In genomic region chr17:69238810-69239373, GRCm38 (mm10) we compare ENCODE assay signal across 28 mouse cellular contexts.
DNase-seq lines count a peak whose midpoint lies in the region; ATAC-seq lines count a peak whose summit lies in the region.
"Had no signal": no experiment of that assay in that cellular context is flagged by ENCODE, and none has a peak within 500 bp of the region (broad histone marks: within the 10 kb centered on the region; RNA-seq: fewer than 3 reads in every experiment).

No protein-coding gene starts in this region.

- 0 out of 2 replicates have a peak, but pooled peaks have one; percentile 46 for ATAC-seq in hindbrain, embryonic 13.5 days (ENCODE audit: low FRiP score)
- ATAC-seq in hindbrain, embryonic 12.5 days (ENCODE audit: low FRiP score) = no peak
- 0 out of 2 replicates have a peak, but pooled peaks have one; percentile 27 for ATAC-seq in lung, embryonic 15.5 days (ENCODE audit: borderline replicate concordance, extremely low read depth, low FRiP score, low TSS enrichment)
- peak; percentile 45; the same call in 1 of the 2 replicates for ATAC-seq in neural tube, embryonic 13.5 days (ENCODE audit: low read depth)
- no peak; the same call in 1 of the 2 replicates for ATAC-seq in neural tube, embryonic 15.5 days (ENCODE audit: low FRiP score)
- peak; percentile 49; the same call in 1 of the 2 replicates for ATAC-seq in limb, embryonic 13.5 days (ENCODE audit: low FRiP score, low read depth)
- ATAC-seq: liver, embryonic 12.5 days; Patski had no signal

- WGBS in hindbrain, embryonic 13.5 days = 92% methylated on average over 4 of the region's 4 CpGs
- 95% methylated on average over 4 of the region's 4 CpGs for WGBS in hindbrain, embryonic 12.5 days
- 88% methylated on average over 4 of the region's 4 CpGs for WGBS in lung, embryonic 15.5 days
- 95% methylated on average over 4 of the region's 4 CpGs for WGBS in neural tube, embryonic 13.5 days
- WGBS in neural tube, embryonic 15.5 days = 81% methylated on average over 4 of the region's 4 CpGs
- WGBS in limb, embryonic 13.5 days = 90% methylated on average over 4 of the region's 4 CpGs

- H3K27me3 ChIP-seq in hindbrain, embryonic 13.5 days = no peaks in the 10 kb centered on the region
- H3K27me3 ChIP-seq in hindbrain, embryonic 12.5 days = 0 out of 2 replicates have a peak, but pooled peaks cover 3% of the 10 kb centered on the region
- no peaks in the 10 kb centered on the region for H3K27me3 ChIP-seq in lung, embryonic 15.5 days
- H3K27me3 ChIP-seq in neural tube, embryonic 13.5 days = no peaks in the 10 kb centered on the region
- no peaks in the 10 kb centered on the region for H3K27me3 ChIP-seq in neural tube, embryonic 15.5 days (replicated peaks)
- no peaks in the 10 kb centered on the region for H3K27me3 ChIP-seq in limb, embryonic 13.5 days
- H3K27me3 ChIP-seq: CH12.LX; heart, embryonic 12.5 days; liver, embryonic 12.5 days; Patski had no signal

- H3K9me3 ChIP-seq in hindbrain, embryonic 13.5 days = no peaks in the 10 kb centered on the region
- H3K9me3 ChIP-seq in hindbrain, embryonic 12.5 days (replicated peaks) = no peaks in the 10 kb centered on the region
- H3K9me3 ChIP-seq in lung, embryonic 15.5 days = no peaks in the 10 kb centered on the region
- no peaks in the 10 kb centered on the region for H3K9me3 ChIP-seq in neural tube, embryonic 13.5 days
- H3K9me3 ChIP-seq in neural tube, embryonic 15.5 days (replicated peaks) = no peaks in the 10 kb centered on the region
- no peaks in the 10 kb centered on the region for H3K9me3 ChIP-seq in limb, embryonic 13.5 days
- H3K9me3 ChIP-seq: heart, embryonic 12.5 days; liver, embryonic 12.5 days had no signal

- H3K36me3 ChIP-seq in hindbrain, embryonic 13.5 days = peaks cover 6% of the 10 kb centered on the region; the same call in 1 of the 2 replicates
- no peaks in the 10 kb centered on the region for H3K36me3 ChIP-seq in hindbrain, embryonic 12.5 days
- no peaks in the 10 kb centered on the region for H3K36me3 ChIP-seq in lung, embryonic 15.5 days
- no peaks in the 10 kb centered on the region for H3K36me3 ChIP-seq in neural tube, embryonic 13.5 days
- H3K36me3 ChIP-seq in neural tube, embryonic 15.5 days = peaks cover 7% of the 10 kb centered on the region; the same call in 1 of the 2 replicates
- H3K36me3 ChIP-seq in limb, embryonic 13.5 days = peaks cover 40% of the 10 kb centered on the region
- H3K36me3 ChIP-seq: G1E; liver, embryonic 12.5 days had no signal

- no peak for DNase-seq in lung, postnatal 10 days
- DNase-seq: adrenal gland, adult 2 months; B cell, adult 2 months; cerebellum, adult 18-20 months; cerebellum, postnatal 14 days; gastrocnemius, postnatal 25 days; heart, adult 18-20 months; heart, postnatal 14 days; kidney, adult 2 months; kidney, postnatal 10 days; left cerebral cortex, postnatal 4 days; lung, adult 2 months; lung, postnatal 36 days; right cerebral cortex, postnatal 14 days; thymus, adult 2 months; thymus, postnatal 4 days had no signal

- H3K4me1 ChIP-seq in hindbrain, embryonic 13.5 days (replicated peaks) = no peaks in the 10 kb centered on the region
- no peaks in the 10 kb centered on the region for H3K4me1 ChIP-seq in hindbrain, embryonic 12.5 days
- no peaks in the 10 kb centered on the region for H3K4me1 ChIP-seq in lung, embryonic 15.5 days
- H3K4me1 ChIP-seq in neural tube, embryonic 13.5 days (replicated peaks) = no peaks in the 10 kb centered on the region
- no peaks in the 10 kb centered on the region for H3K4me1 ChIP-seq in neural tube, embryonic 15.5 days
- 0 out of 2 replicates have a peak, but pooled peaks cover 3% of the 10 kb centered on the region for H3K4me1 ChIP-seq in limb, embryonic 13.5 days
- H3K4me1 ChIP-seq: heart, embryonic 12.5 days; liver, embryonic 12.5 days had no signal

- H3K9ac ChIP-seq in hindbrain, embryonic 13.5 days = no peak overlapping the region
- H3K9ac ChIP-seq in hindbrain, embryonic 12.5 days = no peak overlapping the region
- H3K9ac ChIP-seq in lung, embryonic 15.5 days = no peak overlapping the region
- H3K9ac ChIP-seq in neural tube, embryonic 13.5 days = no peak overlapping the region
- H3K9ac ChIP-seq in neural tube, embryonic 15.5 days (replicated peaks) = no peak overlapping the region
- H3K9ac ChIP-seq in limb, embryonic 13.5 days = no peak overlapping the region
- H3K9ac ChIP-seq: heart, embryonic 12.5 days; liver, embryonic 12.5 days had no signal

- no peak overlapping the region for H3K4me2 ChIP-seq in hindbrain, embryonic 13.5 days
- no peak overlapping the region for H3K4me2 ChIP-seq in hindbrain, embryonic 12.5 days (replicated peaks)
- H3K4me2 ChIP-seq in lung, embryonic 15.5 days = no peak overlapping the region
- no peak overlapping the region for H3K4me2 ChIP-seq in neural tube, embryonic 13.5 days
- H3K4me2 ChIP-seq in neural tube, embryonic 15.5 days = no peak overlapping the region
- H3K4me2 ChIP-seq in limb, embryonic 13.5 days (replicated peaks) = no peak overlapping the region
- H3K4me2 ChIP-seq: heart, embryonic 12.5 days; liver, embryonic 12.5 days had no signal

- no peak overlapping the region for H3K27ac ChIP-seq in hindbrain, embryonic 13.5 days
- no peak overlapping the region for H3K27ac ChIP-seq in hindbrain, embryonic 12.5 days
- no peak overlapping the region for H3K27ac ChIP-seq in lung, embryonic 15.5 days
- no peak overlapping the region; the same call in 1 of the 2 replicates for H3K27ac ChIP-seq in neural tube, embryonic 13.5 days (replicated peaks)
- H3K27ac ChIP-seq in neural tube, embryonic 15.5 days (replicated peaks) = no peak overlapping the region
- no peak overlapping the region for H3K27ac ChIP-seq in limb, embryonic 13.5 days
- H3K27ac ChIP-seq: liver, embryonic 12.5 days; stomach, postnatal 0 days had no signal

- H3K4me3 ChIP-seq in hindbrain, embryonic 13.5 days = no peak overlapping the region
- no peak overlapping the region for H3K4me3 ChIP-seq in hindbrain, embryonic 12.5 days
- H3K4me3 ChIP-seq in lung, embryonic 15.5 days = no peak overlapping the region
- H3K4me3 ChIP-seq in neural tube, embryonic 13.5 days = no peak overlapping the region
- H3K4me3 ChIP-seq in neural tube, embryonic 15.5 days (replicated peaks) = no peak overlapping the region
- H3K4me3 ChIP-seq in limb, embryonic 13.5 days = no peak overlapping the region
- H3K4me3 ChIP-seq: heart, embryonic 12.5 days; liver, embryonic 12.5 days had no signal

Comparison
In these comparisons a context has a peak if more than half of its experiments do, and no peak if none do; other contexts are left out.
1. ATAC-seq: peak in hindbrain, embryonic 13.5 days (single experiment), lung, embryonic 15.5 days (single experiment), neural tube, embryonic 13.5 days (single experiment) and limb, embryonic 13.5 days (single experiment); none in hindbrain, embryonic 12.5 days (single experiment) and neural tube, embryonic 15.5 days (single experiment).